Mouse (Mus musculus) gastrocnemius, adult 8-10 months (tissue): ENCODE measurements around the gene Reep1. TPM values are rescaled to one million over a fixed set of nuclear protein-coding genes. Genes with fewer than 3 reads are reported as not detected.

Experiments used
- DNase-seq, 2 experiments: peaks; one replicate each; pipeline ENCODE4 v3.0.0; 2022; ENCODE audit warnings: low spot score in 2 of 2
- total RNA-seq, 4 experiments: library from RNA; stranded (reverse); gene quantifications; 2 replicates each; pipeline ENCODE4 v1.2.4; 2022

The Reep1 gene
- total RNA-seq, 4 experiments from 2014 or later: 58.1 to 89.1 (median 69.7) TPM

DNA sequence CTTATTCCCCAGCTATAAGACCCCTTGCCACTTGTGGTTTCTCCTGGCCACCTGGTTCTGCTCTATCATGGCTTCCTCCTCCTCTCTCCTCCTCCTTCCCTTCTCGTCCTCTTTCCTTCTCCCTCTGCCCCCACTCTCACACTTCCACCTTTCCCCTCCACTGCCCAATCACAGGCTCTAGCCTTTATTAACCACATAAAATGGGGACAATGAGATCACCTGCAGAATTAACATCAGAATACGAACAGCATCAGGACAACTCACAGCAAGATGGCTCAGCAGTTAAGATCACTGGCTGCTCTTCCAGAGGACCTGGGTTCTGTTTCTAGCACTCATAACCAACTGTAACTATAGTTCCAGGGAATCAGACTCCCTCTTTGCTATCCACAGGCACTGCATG lies 72.5 kb downstream of the Reep1 start:
- DNase-seq: no peak

- DNase-seq: no peak
Measured at GRCm38 (mm10) chr6:71780431-71780830, 73.1 kb downstream of the Reep1 start.

DNA sequence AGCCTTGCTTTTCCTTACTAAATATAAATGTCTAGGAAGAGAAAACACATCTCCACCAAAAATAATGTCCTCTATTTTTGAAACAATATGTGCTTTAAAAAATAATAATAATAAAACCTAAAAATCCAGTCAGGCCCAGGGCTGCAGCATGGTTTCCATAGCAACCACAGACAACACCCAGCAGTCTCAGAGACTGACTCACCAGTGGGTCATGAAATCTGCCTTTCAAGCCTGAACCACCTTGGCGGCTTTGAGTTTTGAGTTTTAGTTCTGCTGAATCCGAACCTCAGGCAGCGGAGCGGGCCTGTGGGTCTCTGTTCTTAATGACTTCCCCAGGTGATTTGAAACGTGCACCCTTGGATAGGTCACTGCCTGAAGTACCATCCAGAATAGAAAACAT lies 75.8 kb downstream of the Reep1 start:
- no peak for DNase-seq

DNA sequence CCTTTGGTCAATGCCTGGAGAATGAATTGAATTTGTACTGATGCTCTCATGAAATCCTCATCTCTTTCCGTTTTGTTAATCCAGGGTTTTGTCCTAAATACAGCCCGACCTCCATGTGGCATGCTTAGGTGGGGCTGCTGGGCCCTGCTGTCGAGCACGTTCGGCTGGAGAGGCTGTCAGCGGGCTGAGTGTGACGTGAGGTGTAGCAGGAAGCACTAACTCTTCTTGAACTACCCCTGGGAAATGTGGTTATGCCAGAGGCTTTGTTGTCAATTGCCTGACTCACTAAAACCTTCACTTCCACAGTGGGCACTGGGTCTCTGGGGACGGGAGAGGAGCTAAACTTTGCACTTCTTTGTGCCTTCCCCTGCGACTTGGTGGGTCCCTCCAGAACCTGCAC lies 81.0 kb downstream of the Reep1 start:
- no peak for DNase-seq

- peak; percentile 15 to 31 for DNase-seq
Measured at GRCm38 (mm10) chr6:71791771-71792170, 84.4 kb downstream of the Reep1 start.

GRCm38 (mm10) chr6:71799391-71799790 lies 92.0 kb downstream of the Reep1 start:
- DNase-seq: no peak

DNA sequence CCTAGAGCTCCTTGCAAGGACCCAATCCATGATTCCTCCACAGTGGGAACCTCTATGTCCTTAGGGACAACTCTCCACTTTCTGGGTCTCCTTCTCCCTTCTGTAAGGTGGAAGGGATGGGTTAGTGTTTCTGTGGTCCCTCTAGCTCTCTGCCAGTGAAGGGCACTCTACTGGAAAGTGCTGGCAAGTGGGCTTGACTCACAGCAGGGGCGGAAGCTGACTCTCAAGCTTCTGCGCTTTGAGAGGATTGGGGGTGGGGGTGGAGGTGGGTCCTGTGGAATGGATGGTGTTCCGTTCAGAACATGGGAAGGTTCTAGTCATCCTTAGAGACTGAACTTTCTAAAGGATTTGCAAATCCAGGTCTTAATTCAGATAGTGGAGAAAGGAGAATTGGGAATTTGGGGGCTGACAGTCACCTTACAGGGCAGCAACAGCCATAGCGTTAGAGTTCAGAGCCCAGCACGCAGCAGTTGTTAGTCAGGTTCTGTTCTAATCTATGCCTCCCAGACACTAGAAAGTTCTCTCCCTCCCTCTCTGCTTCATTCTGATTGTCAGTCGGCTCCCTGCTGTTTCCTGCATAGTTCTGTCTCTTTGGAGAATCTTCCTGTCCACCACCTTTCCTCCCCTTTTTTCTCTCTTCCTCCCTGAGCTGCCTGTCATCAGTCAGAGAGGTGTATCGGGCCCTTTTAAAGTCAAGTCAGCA lies 93.8 kb downstream of the Reep1 start:
- DNase-seq: no peak

DNA sequence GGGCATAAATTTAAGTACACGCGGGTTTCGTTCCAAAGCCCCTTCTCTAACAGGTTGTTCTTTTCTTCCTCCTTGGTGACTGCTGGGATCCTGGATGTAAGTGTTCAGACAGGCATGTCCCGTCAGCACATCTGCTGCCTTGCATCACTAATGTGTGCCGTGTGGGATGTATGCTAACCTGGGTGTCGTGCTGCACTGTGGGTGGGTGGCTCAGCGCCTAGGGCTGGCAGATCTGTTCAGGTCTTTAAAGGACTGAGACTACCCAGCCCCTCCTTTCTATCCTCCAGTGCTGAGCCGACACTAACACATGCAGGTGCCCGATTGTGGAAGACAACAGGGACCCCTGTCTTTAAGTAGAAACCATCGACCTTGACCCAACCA lies 94.3 kb downstream of the Reep1 start:
- no peak for DNase-seq

DNA sequence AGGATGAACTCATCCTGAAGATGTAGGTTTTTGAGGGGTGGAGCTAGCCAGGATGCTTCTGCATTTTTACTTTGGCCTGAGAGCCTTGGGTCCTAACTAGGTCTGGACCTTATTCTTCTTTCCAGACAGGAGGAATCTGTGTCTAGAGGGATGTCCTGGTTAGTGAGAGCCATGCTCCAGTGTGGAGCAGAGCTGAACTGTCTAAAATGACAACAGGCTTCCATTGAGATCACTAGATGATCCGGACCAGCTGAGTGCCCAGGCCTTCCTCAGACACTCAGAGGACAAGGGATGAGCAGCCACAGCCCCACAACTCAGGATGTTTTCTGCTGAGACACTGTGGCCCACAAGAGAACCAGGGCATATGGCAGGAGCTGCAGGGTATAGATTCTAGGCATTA lies 96.2 kb downstream of the Reep1 start:
- no peak for DNase-seq

- peak in 1 of 2 experiments; percentile 30 for DNase-seq
Measured at GRCm38 (mm10) chr6:71804061-71804829, 96.9 kb downstream of the Reep1 start.

- no peak for DNase-seq
Measured at GRCm38 (mm10) chr6:71806713-71807112, 99.4 kb downstream of the Reep1 start.

- DNase-seq: no peak
Measured at GRCm38 (mm10) chr6:71809890-71810289, 102.5 kb downstream of the Reep1 start.

DNA sequence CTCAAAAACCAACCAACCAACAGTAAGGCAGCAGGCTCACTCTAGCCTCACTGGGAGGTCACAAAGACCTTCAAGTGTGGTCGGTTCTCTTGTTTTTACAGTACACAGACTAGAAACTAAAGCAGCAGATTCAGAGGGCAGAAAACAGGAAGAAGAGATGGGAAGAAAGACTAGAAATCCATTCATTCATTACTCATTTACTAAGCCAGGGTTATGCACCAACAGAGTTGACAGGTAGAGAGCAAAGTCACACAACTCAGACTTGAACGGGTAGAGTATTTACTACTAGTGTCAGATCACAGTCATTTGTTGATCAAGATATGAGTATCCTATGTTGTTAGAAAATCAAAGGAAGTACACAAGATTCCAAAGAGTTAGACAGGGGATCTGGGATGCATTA lies 105.5 kb downstream of the Reep1 start:
- no peak for DNase-seq

DNA sequence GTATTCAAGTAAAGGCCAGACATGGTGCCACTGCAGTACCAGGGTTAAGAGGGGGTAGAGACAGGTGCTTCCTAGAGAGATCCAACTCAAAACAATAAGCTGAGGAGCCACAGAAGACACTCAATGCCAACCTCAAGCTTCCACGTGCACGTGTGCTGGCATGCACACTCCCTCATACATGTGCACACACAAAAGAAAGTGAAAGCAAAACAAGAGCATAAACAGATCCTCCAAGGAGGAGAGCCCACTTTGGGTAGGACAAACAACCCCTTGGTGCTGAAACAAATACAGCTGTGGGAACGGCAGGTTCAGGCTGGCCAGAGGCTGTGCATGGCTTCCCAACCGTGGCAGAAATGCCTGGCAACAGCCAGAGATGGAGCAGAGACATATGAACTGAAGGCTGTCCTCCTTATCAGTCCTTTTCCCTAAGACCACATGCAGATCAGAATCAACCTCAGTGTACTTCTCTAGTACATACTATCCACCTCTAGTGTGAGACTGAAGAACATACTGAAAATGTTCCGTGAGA lies 112.5 kb downstream of the Reep1 start:
- DNase-seq: no peak

- no peak for DNase-seq
Measured at GRCm38 (mm10) chr6:71823085-71823484, 115.7 kb downstream of the Reep1 start.

DNA sequence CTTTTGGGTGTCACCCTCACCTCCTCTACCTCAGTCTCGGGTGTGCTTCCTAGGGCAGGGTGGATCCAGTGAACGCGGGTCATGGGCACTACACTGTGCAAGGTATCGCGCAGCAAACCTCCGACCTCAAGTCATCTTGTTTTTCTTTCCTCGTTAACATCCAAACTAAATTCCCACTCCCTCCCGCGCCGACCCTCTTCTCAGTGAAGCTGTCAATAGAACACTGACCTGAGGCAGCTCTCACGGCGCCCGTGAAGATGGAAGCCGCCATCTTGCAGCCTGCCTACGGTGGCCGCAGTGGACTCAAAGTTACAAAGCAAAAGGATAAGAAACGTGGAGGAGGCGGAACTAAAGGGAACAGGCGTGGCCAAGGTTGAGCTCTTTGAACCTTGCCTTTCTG lies 116.1 kb downstream of the Reep1 start:
- peak; percentile 75 to 82 for DNase-seq

GRCm38 (mm10) chr6:71823961-71824360 lies 116.6 kb downstream of the Reep1 start:
- DNase-seq: no peak

- DNase-seq: no peak
Measured at GRCm38 (mm10) chr6:71826869-71827268, 119.5 kb downstream of the Reep1 start, which contains the start of gene Mrpl35. TSS of gene Mrpl35 (minus strand) at chr6:71826969.

DNA sequence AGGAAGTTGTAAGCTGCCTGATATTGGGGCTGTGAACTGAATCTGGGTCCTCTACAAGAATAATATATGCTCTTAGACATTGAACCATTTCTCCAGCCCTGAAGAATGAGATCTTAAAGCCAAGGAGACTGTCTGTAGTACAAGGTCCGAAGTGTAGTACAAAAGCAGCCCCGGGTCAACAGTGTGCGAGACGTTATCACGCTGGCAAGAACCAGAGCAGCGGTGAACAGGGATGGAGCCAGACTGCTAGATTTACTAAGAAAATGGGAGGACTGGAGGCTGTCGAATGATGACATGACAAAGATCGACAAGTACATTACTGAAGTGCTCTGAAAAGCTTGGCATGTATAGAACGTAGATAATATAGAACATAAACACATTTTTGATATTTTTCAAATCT lies 122.4 kb downstream of the Reep1 start:
- DNase-seq: no peak

GRCm38 (mm10) chr6:71830690-71831580 lies 123.6 kb downstream of the Reep1 start, which contains the start of gene Immt:
TSS of gene Immt (plus strand) at chr6:71831331.
- peak; percentile 93 to 98 for DNase-seq

DNA sequence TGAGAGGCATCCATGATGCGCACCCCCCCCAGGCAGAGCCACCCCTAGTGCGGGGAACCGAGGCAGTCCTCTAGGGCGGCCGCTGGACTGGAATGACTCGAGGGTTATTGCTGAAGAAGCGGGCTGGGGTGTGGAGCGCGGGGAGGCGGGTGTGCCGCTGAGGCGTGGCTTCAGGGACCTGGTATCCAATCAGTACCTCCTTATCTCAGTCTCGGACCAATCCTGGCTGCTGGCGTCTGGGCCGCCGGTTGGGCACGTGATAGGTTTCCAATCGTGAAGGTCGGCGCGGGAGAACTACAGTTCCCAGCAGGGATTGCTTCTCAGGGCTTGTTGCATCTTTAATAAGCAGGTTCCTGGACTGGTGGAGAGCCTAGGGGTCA lies 124.2 kb downstream of the Reep1 start:
- DNase-seq: peak; percentile 94 to 96

DNA sequence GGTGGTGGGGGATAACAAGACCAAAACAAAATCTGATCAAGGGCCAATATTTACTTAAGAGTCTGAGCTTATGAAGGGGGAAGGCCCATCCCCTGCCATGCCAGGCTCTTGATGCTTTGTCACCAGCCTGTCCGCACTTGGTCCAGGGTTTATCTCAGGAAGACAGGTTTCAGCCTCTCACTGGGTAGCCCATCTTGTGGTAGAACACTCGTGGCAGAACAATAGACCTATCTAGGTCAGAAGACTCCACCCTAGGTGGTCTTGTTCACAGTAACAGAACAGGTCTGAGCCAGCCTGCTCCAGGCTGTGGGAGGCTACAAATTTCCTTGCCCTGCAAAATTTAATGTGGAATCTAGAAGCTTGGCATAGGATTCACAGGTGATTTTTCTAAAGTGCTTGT lies 129.4 kb downstream of the Reep1 start:
- no peak for DNase-seq
